Mouse (Mus musculus) lung, postnatal 14 days (tissue): ENCODE measurements around the gene Trip6.

Experiments used
- DNase-seq: peaks from one replicate; pipeline ENCODE4 v3.0.0; 2021

Trip6 gene

GRCm38 (mm10) chr5:137314193-137315083 is at the start of gene Trip6:
Trip6 (minus strand) TSS chr5:137314404.
- peak; percentile 89 for DNase-seq

- peak; percentile 18 for DNase-seq
These were observed 44.2 kb upstream of the Trip6 start for GRCm38 (mm10) chr5:137358382-137358781.

GRCm38 (mm10) chr5:137354091-137354490 is 39.9 kb upstream of the Trip6 start:
- DNase-seq = no peak

- peak; percentile 58 for DNase-seq
These were observed 38.1 kb upstream of the Trip6 start for GRCm38 (mm10) chr5:137352011-137352975.

- DNase-seq = peak; percentile 6
These were observed 37.2 kb upstream of the Trip6 start for GRCm38 (mm10) chr5:137351394-137351793.

- no peak for DNase-seq
These were observed 36.8 kb upstream of the Trip6 start for GRCm38 (mm10) chr5:137351058-137351380.

- DNase-seq = no peak
These were observed 36.2 kb upstream of the Trip6 start for GRCm38 (mm10) chr5:137350205-137351057.

- peak; percentile 93 for DNase-seq
These were observed 35.4 kb upstream of the Trip6 start, which contains the start of gene Ephb4 for GRCm38 (mm10) chr5:137349384-137350204. Ephb4 (plus strand) TSS chr5:137350109.

- peak; percentile 81 for DNase-seq
These were observed 34.5 kb upstream of the Trip6 start for GRCm38 (mm10) chr5:137348482-137349383.

GRCm38 (mm10) chr5:137347856-137348255 is 33.7 kb upstream of the Trip6 start:
- DNase-seq = peak; percentile 10

- no peak for DNase-seq
These were observed 32.8 kb upstream of the Trip6 start for GRCm38 (mm10) chr5:137346983-137347382.

- DNase-seq = no peak
These were observed 32.2 kb upstream of the Trip6 start for GRCm38 (mm10) chr5:137346388-137346787.

- DNase-seq = peak; percentile 45
These were observed 31.6 kb upstream of the Trip6 start for GRCm38 (mm10) chr5:137345821-137346220.

- DNase-seq = no peak
These were observed 29.7 kb upstream of the Trip6 start for GRCm38 (mm10) chr5:137343869-137344268.

GRCm38 (mm10) chr5:137343412-137343811 is 29.2 kb upstream of the Trip6 start:
- DNase-seq = no peak

- no peak for DNase-seq
These were observed 28.3 kb upstream of the Trip6 start for GRCm38 (mm10) chr5:137342407-137343012.

GRCm38 (mm10) chr5:137340222-137340621 is 26.0 kb upstream of the Trip6 start:
- DNase-seq = no peak

- DNase-seq = peak; percentile 69
These were observed 25.2 kb upstream of the Trip6 start for GRCm38 (mm10) chr5:137339290-137339979.

- peak; percentile 54 for DNase-seq
These were observed 24.6 kb upstream of the Trip6 start for GRCm38 (mm10) chr5:137338663-137339289.
